Mouse (Mus musculus): Measurements from ENCODE around the gene Bsg. TPM values are rescaled to one million over a fixed set of nuclear protein-coding genes. Genes with fewer than 3 reads are reported as not detected.
A peak's percentile ranks its signal among the peaks of the same experiment; 100 is the strongest.
"Not testable (repeated sequence)": the region's sequence is repeated elsewhere in the genome, so short reads cannot be mapped to it uniquely, and the experiment has no call there.

Bsg gene
- total RNA-seq, 2 experiments from 2014 or later, result 504 to 513 TPM

- no peak for DNase-seq (ENCODE audit: low spot score in 2 of 2)
Observed at GRCm38 (mm10) chr10:79701443-79702129, 2.7 kb upstream of the Bsg start.

GRCm38 (mm10) chr10:79702970-79703369, 1.3 kb upstream of the Bsg start:
- not testable (repeated sequence) for DNase-seq (ENCODE audit: low spot score in 2 of 2)

- DNase-seq (ENCODE audit: low spot score in 2 of 2), result no peak
Observed at GRCm38 (mm10) chr10:79703541-79703940, 750 bp upstream of the Bsg start.

GRCm38 (mm10) chr10:79704970-79705360, 674 bp downstream of the Bsg start:
- no peak for DNase-seq (ENCODE audit: low spot score in 2 of 2)

GRCm38 (mm10) chr10:79705951-79706350, 1.7 kb downstream of the Bsg start:
- DNase-seq (ENCODE audit: low spot score in 2 of 2), result no peak

- DNase-seq (ENCODE audit: low spot score in 2 of 2), result no peak
Observed at GRCm38 (mm10) chr10:79706406-79707094, 2.3 kb downstream of the Bsg start.

- no peak for DNase-seq (ENCODE audit: low spot score in 2 of 2)
Observed at GRCm38 (mm10) chr10:79707162-79707561, 2.9 kb downstream of the Bsg start.

- no peak for DNase-seq (ENCODE audit: low spot score in 2 of 2)
Observed at GRCm38 (mm10) chr10:79707759-79708158, 3.5 kb downstream of the Bsg start.

- no peak for DNase-seq (ENCODE audit: low spot score in 2 of 2)
Observed at GRCm38 (mm10) chr10:79708668-79709067, 4.4 kb downstream of the Bsg start.

- no peak for DNase-seq (ENCODE audit: low spot score in 2 of 2)
Observed at GRCm38 (mm10) chr10:79709307-79709706, 5.0 kb downstream of the Bsg start.

GRCm38 (mm10) chr10:79712029-79712428, 7.7 kb downstream of the Bsg start:
- DNase-seq (ENCODE audit: low spot score in 2 of 2), result no peak

GRCm38 (mm10) chr10:79712499-79713126, 8.3 kb downstream of the Bsg start:
- peak; percentile 73 to 80 for DNase-seq (ENCODE audit: low spot score in 2 of 2)

- no peak for DNase-seq (ENCODE audit: low spot score in 2 of 2)
Observed at GRCm38 (mm10) chr10:79713163-79713562, 8.9 kb downstream of the Bsg start.

GRCm38 (mm10) chr10:79714996-79715395, 10.7 kb downstream of the Bsg start:
- DNase-seq (ENCODE audit: low spot score in 2 of 2), result no peak

- DNase-seq (ENCODE audit: low spot score in 2 of 2), result no peak
Observed at GRCm38 (mm10) chr10:79716254-79716987, 12.1 kb downstream of the Bsg start, which contains the start of gene Hcn2. TSS of gene Hcn2 (plus strand) at chr10:79716634.

- no peak for DNase-seq (ENCODE audit: low spot score in 2 of 2)
Observed at GRCm38 (mm10) chr10:79716988-79717355, 12.7 kb downstream of the Bsg start.

GRCm38 (mm10) chr10:79717640-79718357, 13.5 kb downstream of the Bsg start:
- peak in 1 of 2 experiments; percentile 68 for DNase-seq (ENCODE audit: low spot score in 2 of 2)

GRCm38 (mm10) chr10:79721089-79721488, 16.8 kb downstream of the Bsg start:
- DNase-seq (ENCODE audit: low spot score in 2 of 2), result no peak

GRCm38 (mm10) chr10:79723047-79723446, 18.8 kb downstream of the Bsg start:
- no peak for DNase-seq (ENCODE audit: low spot score in 2 of 2)

- no peak for DNase-seq (ENCODE audit: low spot score in 2 of 2)
Observed at GRCm38 (mm10) chr10:79723692-79724091, 19.4 kb downstream of the Bsg start.

- DNase-seq (ENCODE audit: low spot score in 2 of 2), result no peak
Observed at GRCm38 (mm10) chr10:79726090-79726489, 21.8 kb downstream of the Bsg start.

Data from adrenal gland, postnatal 4 days (tissue).